Mouse (Mus musculus) gastrocnemius, postnatal 10 days (tissue): Measurements from ENCODE around the gene Crip2. TPM values are rescaled to one million over a fixed set of nuclear protein-coding genes. Genes with fewer than 3 reads are reported as not detected.

Source experiments
- DNase-seq: peaks from one replicate; pipeline ENCODE4 v3.0.0; 2021; ENCODE audit warnings: mixed read lengths
- total RNA-seq, 2 experiments: library from RNA; stranded (reverse); gene quantifications; 2 replicates each; pipeline ENCODE4 v1.2.3; 2021

The Crip2 gene
- total RNA-seq, 2 experiments from 2014 or later: 94.0 to 102 TPM

- peak; percentile 23 for DNase-seq
These were observed 45.6 kb downstream of the Crip2 start, which contains the start of gene Tmem121 for GRCm38 (mm10) chr12:113185442-113186291. Gene Tmem121, plus strand, starts transcription at chr12:113185930.

DNA sequence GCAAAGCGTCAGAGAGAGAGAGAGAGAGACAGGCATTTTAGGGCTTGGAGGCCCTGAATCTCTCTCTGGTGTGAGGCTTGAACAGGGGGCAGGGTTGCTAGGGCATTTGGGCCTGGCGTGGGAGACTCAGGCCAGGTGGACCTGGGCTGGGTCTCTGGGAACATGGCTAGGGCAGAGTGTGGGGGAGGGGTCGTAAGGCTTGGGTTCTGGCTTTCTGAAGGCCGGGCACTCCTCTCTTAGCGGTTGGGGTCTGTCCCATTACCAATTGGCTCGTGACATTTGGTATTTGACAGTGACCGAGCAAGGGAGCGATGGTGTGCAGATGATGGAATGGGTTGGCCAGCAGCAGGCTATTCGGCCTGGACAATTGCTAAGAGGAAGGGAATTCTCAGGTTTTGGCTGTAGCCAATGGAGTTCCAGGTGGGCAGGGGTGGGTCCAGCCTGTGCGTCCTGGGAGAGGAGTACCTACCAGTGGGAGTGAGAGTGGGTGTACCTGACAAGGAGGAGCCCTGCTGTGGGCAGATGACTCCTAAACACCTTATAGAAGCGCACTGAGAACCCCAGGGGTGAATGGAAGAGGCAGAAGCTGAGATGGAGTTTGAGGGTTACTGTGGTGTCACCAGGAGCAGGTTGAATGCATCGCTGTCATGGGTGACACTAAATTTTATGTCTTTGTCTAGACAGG is 46.4 kb downstream of the Crip2 start:
- no peak for DNase-seq

DNA sequence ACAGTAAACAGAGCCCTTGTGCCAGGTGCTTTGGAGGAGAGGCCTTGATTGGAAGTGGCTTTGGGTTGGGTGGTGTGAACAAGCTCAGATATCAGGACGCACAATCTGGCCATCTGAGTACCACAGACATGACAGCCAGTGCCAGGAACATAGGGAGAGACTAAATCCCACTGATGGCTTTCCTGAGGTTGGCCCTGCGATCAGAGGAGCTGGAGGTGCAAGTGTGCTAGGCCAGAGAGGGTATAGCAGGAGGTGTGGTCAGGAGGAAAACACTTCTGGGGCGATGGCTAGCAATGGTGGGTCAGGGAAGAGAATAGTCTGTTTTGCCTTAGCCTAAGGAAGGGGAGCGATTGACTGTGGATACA is 47.0 kb downstream of the Crip2 start:
- no peak for DNase-seq

GRCm38 (mm10) chr12:113187584-113188295 is 47.7 kb downstream of the Crip2 start:
- DNase-seq: peak; percentile 82

GRCm38 (mm10) chr12:113188349-113189055 is 48.5 kb downstream of the Crip2 start:
- no peak for DNase-seq

- DNase-seq: no peak
These were observed 53.4 kb downstream of the Crip2 start for GRCm38 (mm10) chr12:113193423-113193822.

Other genes with a start within 250 kb of the Crip2 start
- gene Jag2, start 210.5 kb upstream of the Crip2 start, total RNA-seq: 10 to 100 TPM; 29.4 to 40.0 TPM
- gene Nudt14, start 198.1 kb upstream of the Crip2 start, total RNA-seq: 10 to 100 TPM; 17.3 to 17.5 TPM
- 10 to 100 TPM; 10.4 to 12.7 TPM for gene Btbd6, start 163.8 kb upstream of the Crip2 start, total RNA-seq
- gene Brf1, start 139.5 kb upstream of the Crip2 start, total RNA-seq: 10 to 100 TPM; 28.2 to 37.9 TPM
- 10 to 100 TPM; 51.8 to 54.4 TPM for gene Pacs2, start 125.7 kb upstream of the Crip2 start, total RNA-seq
- gene Tex22, start 65.7 kb upstream of the Crip2 start, total RNA-seq: under 1 TPM in 1 of 2 experiments, not detected in 1; 0.20 TPM
- gene Mta1, start 42.0 kb upstream of the Crip2 start, total RNA-seq: 10 to 100 TPM; 46.0 to 52.0 TPM
- gene Crip1, start 6.1 kb downstream of the Crip2 start, total RNA-seq: 100 to 1,000 TPM; 143 to 189 TPM
- 1 to 10 TPM; 2.0 to 2.5 TPM for gene Tedc1, start 16.2 kb downstream of the Crip2 start, total RNA-seq
- 1 to 10 TPM in 1 of 2 experiments, under 1 TPM in 1; 0.85 to 1.5 TPM for gene Tmem121, start 45.7 kb downstream of the Crip2 start, total RNA-seq